Mouse (Mus musculus): Measurements from ENCODE around the gene Anks1. TPM values are rescaled to one million over a fixed set of nuclear protein-coding genes. Genes with fewer than 3 reads are reported as not detected.

Gene Anks1
- polyA plus RNA-seq, 1 experiment from 2014 or later, result 14.2 TPM

DNA sequence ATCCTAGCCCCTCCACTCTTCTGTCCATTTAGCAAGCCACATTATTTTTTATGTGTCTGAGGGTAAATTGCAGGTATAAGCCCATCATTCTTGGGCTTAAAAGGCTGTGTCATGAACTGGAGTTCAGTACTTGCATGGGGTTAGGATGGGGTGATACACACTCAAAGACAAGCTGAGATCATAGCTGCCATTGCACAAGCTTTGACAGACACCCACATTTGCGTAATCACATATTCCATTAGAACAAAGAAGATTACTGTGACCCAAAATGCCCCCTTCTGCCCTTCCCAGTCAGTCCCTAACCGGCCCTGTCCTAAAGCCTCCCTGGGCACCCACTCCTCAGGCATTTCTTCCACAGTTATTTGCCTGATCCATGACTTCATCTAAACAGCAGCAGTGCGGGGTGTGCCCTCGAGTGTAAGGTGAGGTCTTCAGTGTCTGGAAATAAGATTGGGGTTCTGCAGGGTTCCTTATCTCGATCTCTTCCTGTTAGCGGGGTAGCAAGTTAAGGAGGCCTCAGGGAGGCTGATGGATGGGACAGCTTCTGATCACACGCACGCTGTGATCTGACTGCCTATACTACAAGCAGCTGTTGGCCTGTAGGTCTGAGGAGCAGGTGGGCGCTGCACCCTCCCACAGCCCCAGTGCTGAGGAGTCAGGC, 122.3 kb downstream of the Anks1 start:
- WGBS, result 63% methylated on average over 9 of the region's 9 CpGs
- no peak for ATAC-seq (ENCODE audit: low FRiP score, low TSS enrichment)
- no peak overlapping the region for H3K27ac ChIP-seq (ENCODE audit: low read depth, low read length)
- H3K9me3 ChIP-seq (ENCODE audit: control insufficient read depth, low read length), result no peaks in the 10 kb centered on the region
- no peaks in the 10 kb centered on the region for H3K36me3 ChIP-seq (ENCODE audit: control insufficient read depth, insufficient read depth, low read length)
- H3K4me1 ChIP-seq (ENCODE audit: control insufficient read depth, insufficient read depth, low read length), result peaks cover 14% of the 10 kb centered on the region; the same call in 1 of the 2 replicates
- no peak overlapping the region for H3K4me2 ChIP-seq (replicated peaks; ENCODE audit: low read depth, low read length)
- no peak overlapping the region for H3K9ac ChIP-seq (ENCODE audit: low read depth, low read length)
- no peaks in the 10 kb centered on the region for H3K27me3 ChIP-seq (ENCODE audit: control insufficient read depth, insufficient read depth, low read length)
- no peak overlapping the region for H3K4me3 ChIP-seq (ENCODE audit: low read length)

DNA sequence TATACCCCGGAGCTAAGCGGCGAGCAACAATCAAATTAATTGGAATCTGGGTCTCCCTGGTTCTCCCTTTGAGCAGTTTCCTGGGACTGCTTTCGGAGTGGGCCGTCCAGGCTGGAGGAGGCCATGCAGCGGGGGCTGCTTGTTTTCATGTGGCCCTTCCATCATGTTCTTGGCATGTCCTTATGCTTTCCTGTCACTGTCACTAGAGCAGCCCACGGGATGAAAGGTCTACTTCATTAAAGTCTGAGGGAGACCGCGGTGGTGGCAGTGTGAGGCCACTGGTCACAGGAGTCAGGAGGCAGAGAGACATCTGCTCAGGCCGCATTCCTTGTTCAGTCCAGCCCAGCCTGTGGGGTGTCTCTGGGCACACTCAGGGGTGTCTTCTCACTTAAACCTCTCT, 123.1 kb downstream of the Anks1 start:
- Histone ChIP-seq H3K9ac (ENCODE audit: low read depth, low read length) (no peak overlapping the region), H3K4me2 (replicated peaks; ENCODE audit: low read depth, low read length) (no peak overlapping the region), H3K4me1 (ENCODE audit: control insufficient read depth, insufficient read depth, low read length) (0 out of 2 replicates have a peak, but pooled peaks cover 12% of the 10 kb centered on the region), H3K36me3 (ENCODE audit: control insufficient read depth, insufficient read depth, low read length) (no peaks in the 10 kb centered on the region), H3K9me3 (ENCODE audit: control insufficient read depth, low read length) (no peaks in the 10 kb centered on the region), H3K27ac (ENCODE audit: low read depth, low read length) (no peak overlapping the region), H3K4me3 (ENCODE audit: low read length) (no peak overlapping the region), H3K27me3 (ENCODE audit: control insufficient read depth, insufficient read depth, low read length) (no peaks in the 10 kb centered on the region)
- 67% methylated on average over 10 of the region's 10 CpGs for WGBS
- no peak for ATAC-seq (ENCODE audit: low FRiP score, low TSS enrichment)

DNA sequence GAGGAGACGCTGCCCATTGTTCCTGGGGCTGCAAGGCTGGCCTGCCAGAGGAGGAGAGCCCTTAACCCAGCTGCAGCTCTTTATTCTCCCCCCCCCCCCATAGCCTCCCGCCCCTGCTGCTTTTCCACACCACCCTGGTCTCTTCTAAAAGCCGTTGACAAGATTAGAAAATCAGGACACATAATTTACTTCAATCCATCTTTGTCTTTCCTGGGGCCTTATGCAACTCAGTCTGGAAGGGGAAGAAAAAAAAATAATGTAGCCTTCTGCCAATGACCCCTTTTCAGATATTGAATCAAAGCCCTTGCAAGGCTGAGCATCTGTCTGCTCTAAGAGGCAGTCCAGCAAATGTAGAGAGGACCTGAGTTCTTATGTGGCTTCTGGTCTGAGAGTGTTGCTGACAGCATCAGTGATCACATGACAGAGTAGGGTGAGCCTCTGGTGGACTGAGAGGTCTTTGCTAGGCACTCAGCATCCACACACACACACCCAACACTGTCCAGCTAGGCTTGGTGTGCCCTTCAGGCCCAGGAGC, 124.0 kb downstream of the Anks1 start:
- H3K27ac ChIP-seq (ENCODE audit: low read depth, low read length), result no peak overlapping the region
- 0 out of 2 replicates have a peak, but pooled peaks cover 12% of the 10 kb centered on the region for H3K4me1 ChIP-seq (ENCODE audit: control insufficient read depth, insufficient read depth, low read length)
- WGBS, result 59% methylated on average over 3 of the region's 3 CpGs
- H3K4me2 ChIP-seq (replicated peaks; ENCODE audit: low read depth, low read length), result no peak overlapping the region
- no peak overlapping the region for H3K9ac ChIP-seq (ENCODE audit: low read depth, low read length)
- ATAC-seq (ENCODE audit: low FRiP score, low TSS enrichment), result no peak
- H3K36me3 ChIP-seq (ENCODE audit: control insufficient read depth, insufficient read depth, low read length), result no peaks in the 10 kb centered on the region
- no peaks in the 10 kb centered on the region for H3K27me3 ChIP-seq (ENCODE audit: control insufficient read depth, insufficient read depth, low read length)
- H3K9me3 ChIP-seq (ENCODE audit: control insufficient read depth, low read length), result no peaks in the 10 kb centered on the region
- H3K4me3 ChIP-seq (ENCODE audit: low read length), result no peak overlapping the region

DNA sequence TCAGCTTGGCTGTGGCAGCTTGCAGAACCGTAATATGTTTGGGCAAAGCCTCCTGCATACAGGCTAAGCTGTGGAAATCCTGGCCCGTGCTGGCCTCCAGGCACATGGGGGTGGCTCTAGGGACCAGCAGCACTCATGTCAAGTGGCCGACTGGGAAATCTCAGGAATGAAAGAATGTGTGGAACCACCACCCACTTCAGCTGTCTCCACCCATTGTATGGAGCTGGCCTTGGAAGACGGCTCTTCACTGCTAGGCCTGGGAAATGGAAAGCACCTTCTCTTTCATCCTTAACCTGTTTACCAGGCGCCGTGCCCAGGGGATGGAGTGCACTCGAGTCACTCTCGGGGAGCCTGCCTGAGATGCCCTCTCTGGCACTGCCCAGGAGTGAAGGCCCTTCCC, 125.9 kb downstream of the Anks1 start:
- no peak for ATAC-seq (ENCODE audit: low FRiP score, low TSS enrichment)
- Histone ChIP-seq H3K36me3 (ENCODE audit: control insufficient read depth, insufficient read depth, low read length) (peaks cover 7% of the 10 kb centered on the region; the same call in 1 of the 2 replicates), H3K4me2 (replicated peaks; ENCODE audit: low read depth, low read length) (no peak overlapping the region), H3K4me3 (ENCODE audit: low read length) (no peak overlapping the region), H3K27ac (ENCODE audit: low read depth, low read length) (no peak overlapping the region), H3K9me3 (ENCODE audit: control insufficient read depth, low read length) (no peaks in the 10 kb centered on the region), H3K27me3 (ENCODE audit: control insufficient read depth, insufficient read depth, low read length) (no peaks in the 10 kb centered on the region), H3K9ac (ENCODE audit: low read depth, low read length) (no peak overlapping the region), H3K4me1 (ENCODE audit: control insufficient read depth, insufficient read depth, low read length) (0 out of 2 replicates have a peak, but pooled peaks cover 6% of the 10 kb centered on the region)
- 84% methylated on average over 8 of the region's 8 CpGs for WGBS

- WGBS, result 54% methylated on average over 14 of the region's 14 CpGs
- no peaks in the 10 kb centered on the region for H3K27me3 ChIP-seq (ENCODE audit: control insufficient read depth, insufficient read depth, low read length)
- 0 out of 2 replicates have a peak, but pooled peaks have one; percentile 32 for ATAC-seq (ENCODE audit: low FRiP score, low TSS enrichment)
- no peaks in the 10 kb centered on the region for H3K9me3 ChIP-seq (ENCODE audit: control insufficient read depth, low read length)
- H3K9ac ChIP-seq (ENCODE audit: low read depth, low read length), result no peak overlapping the region
- H3K27ac ChIP-seq (ENCODE audit: low read depth, low read length), result no peak overlapping the region
- 0 out of 2 replicates have a peak, but pooled peaks cover 7% of the 10 kb centered on the region for H3K4me1 ChIP-seq (ENCODE audit: control insufficient read depth, insufficient read depth, low read length)
- no peak overlapping the region for H3K4me3 ChIP-seq (ENCODE audit: low read length)
- H3K4me2 ChIP-seq (replicated peaks; ENCODE audit: low read depth, low read length), result no peak overlapping the region
- H3K36me3 ChIP-seq (ENCODE audit: control insufficient read depth, insufficient read depth, low read length), result peaks cover 9% of the 10 kb centered on the region; the same call in 1 of the 2 replicates
These were observed 128.0 kb downstream of the Anks1 start for GRCm38 (mm10) chr17:28036813-28037756.

DNA sequence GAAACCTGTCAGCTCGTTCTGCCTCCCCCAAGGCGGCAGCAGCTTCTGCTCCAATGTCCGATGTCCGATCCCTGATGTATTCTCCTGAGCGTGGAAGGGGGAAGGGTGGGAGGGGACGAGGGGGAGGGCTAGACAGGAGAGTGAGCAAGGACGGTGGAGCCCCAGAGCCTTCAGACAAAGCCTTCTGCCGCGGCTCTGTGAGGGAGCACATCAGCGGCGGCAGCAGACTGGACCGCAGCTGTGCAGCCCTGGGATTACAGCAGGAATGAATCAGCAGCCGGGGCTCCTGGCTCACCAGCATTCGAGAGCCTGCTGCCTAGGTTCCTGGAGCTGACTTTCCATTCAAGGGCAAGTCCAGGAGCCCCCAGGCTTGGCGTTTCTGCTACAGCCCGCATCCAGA, 131.5 kb downstream of the Anks1 start:
- no peaks in the 10 kb centered on the region for H3K9me3 ChIP-seq (ENCODE audit: control insufficient read depth, low read length)
- no peak overlapping the region for H3K4me3 ChIP-seq (ENCODE audit: low read length)
- peak overlapping the region; percentile 8; the same call in 1 of the 2 replicates for H3K9ac ChIP-seq (ENCODE audit: low read depth, low read length)
- H3K4me1 ChIP-seq (ENCODE audit: control insufficient read depth, insufficient read depth, low read length), result 0 out of 2 replicates have a peak, but pooled peaks cover 3% of the 10 kb centered on the region
- H3K27ac ChIP-seq (ENCODE audit: low read depth, low read length), result no peak overlapping the region
- WGBS, result 34% methylated on average over 16 of the region's 16 CpGs
- peaks cover 9% of the 10 kb centered on the region; the same call in 1 of the 2 replicates for H3K36me3 ChIP-seq (ENCODE audit: control insufficient read depth, insufficient read depth, low read length)
- no peak overlapping the region for H3K4me2 ChIP-seq (replicated peaks; ENCODE audit: low read depth, low read length)
- H3K27me3 ChIP-seq (ENCODE audit: control insufficient read depth, insufficient read depth, low read length), result no peaks in the 10 kb centered on the region
- peak; percentile 50; the same call in 1 of the 2 replicates for ATAC-seq (ENCODE audit: low FRiP score, low TSS enrichment)

DNA sequence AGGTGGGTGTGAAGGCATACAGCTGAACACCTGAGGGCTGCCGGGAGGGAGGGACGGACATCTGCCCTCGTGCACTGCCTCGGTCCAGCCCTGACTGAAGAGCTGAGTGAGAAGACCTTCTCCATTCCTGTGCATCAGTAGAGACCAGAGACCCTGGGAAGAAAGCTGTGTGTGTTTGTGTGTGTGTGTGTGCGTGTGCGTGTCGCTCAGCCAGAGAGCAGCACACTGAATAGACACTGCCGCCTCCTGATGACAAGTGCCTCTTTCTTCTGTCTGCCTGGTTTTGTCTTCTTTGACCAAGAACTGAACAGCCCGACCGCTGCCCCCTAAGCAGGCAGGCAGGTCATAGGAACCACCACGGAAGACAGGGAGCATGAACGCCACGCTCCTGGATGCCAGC, 132.2 kb downstream of the Anks1 start:
- H3K36me3 ChIP-seq (ENCODE audit: control insufficient read depth, insufficient read depth, low read length), result peaks cover 9% of the 10 kb centered on the region; the same call in 1 of the 2 replicates
- H3K4me1 ChIP-seq (ENCODE audit: control insufficient read depth, insufficient read depth, low read length), result 0 out of 2 replicates have a peak, but pooled peaks cover 3% of the 10 kb centered on the region
- no peak overlapping the region for H3K4me2 ChIP-seq (replicated peaks; ENCODE audit: low read depth, low read length)
- WGBS, result 89% methylated on average over 13 of the region's 13 CpGs
- no peak for ATAC-seq (ENCODE audit: low FRiP score, low TSS enrichment)
- H3K9ac ChIP-seq (ENCODE audit: low read depth, low read length), result no peak overlapping the region
- H3K27ac ChIP-seq (ENCODE audit: low read depth, low read length), result no peak overlapping the region
- no peaks in the 10 kb centered on the region for H3K9me3 ChIP-seq (ENCODE audit: control insufficient read depth, low read length)
- H3K27me3 ChIP-seq (ENCODE audit: control insufficient read depth, insufficient read depth, low read length), result no peaks in the 10 kb centered on the region
- no peak overlapping the region for H3K4me3 ChIP-seq (ENCODE audit: low read length)

DNA sequence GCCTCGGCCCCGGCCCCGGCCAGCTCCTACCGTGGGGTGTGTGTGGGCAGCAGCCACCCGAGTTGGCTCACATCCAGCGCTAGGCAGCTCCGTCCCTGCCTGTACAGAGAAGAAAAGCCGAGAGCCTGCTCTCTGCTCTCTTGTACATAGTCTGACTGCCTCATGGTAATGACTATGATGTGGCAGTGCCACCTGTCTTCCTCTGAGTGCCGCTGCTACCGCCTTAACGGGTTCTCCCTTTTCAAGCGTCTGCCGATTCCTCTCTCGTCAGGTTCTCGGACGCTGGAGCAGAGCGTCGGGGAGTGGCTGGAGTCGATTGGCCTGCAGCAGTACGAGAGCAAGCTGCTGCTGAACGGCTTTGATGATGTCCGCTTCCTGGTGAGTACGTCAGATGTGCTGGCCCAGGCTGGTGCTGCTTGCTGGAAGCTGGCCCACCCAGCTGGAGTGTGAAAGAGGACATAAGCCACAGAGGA, 133.2 kb downstream of the Anks1 start:
- Histone ChIP-seq H3K9me3 (ENCODE audit: control insufficient read depth, low read length) (no peaks in the 10 kb centered on the region), H3K9ac (ENCODE audit: low read depth, low read length) (no peak overlapping the region), H3K4me3 (ENCODE audit: low read length) (no peak overlapping the region), H3K27me3 (ENCODE audit: control insufficient read depth, insufficient read depth, low read length) (no peaks in the 10 kb centered on the region), H3K36me3 (ENCODE audit: control insufficient read depth, insufficient read depth, low read length) (peaks cover 9% of the 10 kb centered on the region; the same call in 1 of the 2 replicates), H3K4me1 (ENCODE audit: control insufficient read depth, insufficient read depth, low read length) (0 out of 2 replicates have a peak, but pooled peaks cover 3% of the 10 kb centered on the region), H3K27ac (ENCODE audit: low read depth, low read length) (no peak overlapping the region), H3K4me2 (replicated peaks; ENCODE audit: low read depth, low read length) (no peak overlapping the region)
- 50% methylated on average over 23 of the region's 23 CpGs for WGBS
- ATAC-seq (ENCODE audit: low FRiP score, low TSS enrichment), result peak; percentile 50; the same call in 1 of the 2 replicates
